Mouse (Mus musculus) left cerebral cortex, postnatal 14 days (tissue): Measurements from ENCODE around the gene Pla2g3. TPM values are rescaled to one million over a fixed set of nuclear protein-coding genes. Genes with fewer than 3 reads are reported as not detected.

ENCODE experiments used
- DNase-seq, 2 experiments: peaks; one replicate each; pipeline ENCODE4 v3.0.0; 2021 to 2022; ENCODE audit warnings: low spot score in 2 of 2, mixed read lengths in 1 of 2
- intact Hi-C: fragments of 180-260 bp; cut with DNase I; formaldehyde crosslinking; loops from one replicate; pipeline ENCODE4 v1.15.1; 2025
- total RNA-seq, 2 experiments: library from RNA; stranded (reverse); gene quantifications; 2 replicates each; pipeline ENCODE4 v1.2.3; 2021

The Pla2g3 gene
- total RNA-seq, 2 experiments from 2014 or later, result 3.6 to 7.2 TPM

- intact Hi-C loops, result loop anchor here (5.0 kb wide), 1 partner anchor 130 kb away; no protein-coding TSS in a partner anchor
- DNase-seq, result no peak
Observed at GRCm38 (mm10) chr11:3516859-3517845, 29.1 kb downstream of the Pla2g3 start.

GRCm38 (mm10) chr11:3517846-3518732 lies 30.0 kb downstream of the Pla2g3 start:
- DNase-seq, result no peak
- intact Hi-C loops, result loop anchor here (5.0 kb wide), 1 partner anchor 131 kb away; no protein-coding TSS in a partner anchor

- no peak for DNase-seq
- intact Hi-C loops, result loop anchor here (5.0 kb wide), 1 partner anchor 132 kb away; no protein-coding TSS in a partner anchor
Observed at GRCm38 (mm10) chr11:3519051-3519726, 31.1 kb downstream of the Pla2g3 start.

GRCm38 (mm10) chr11:3519756-3520398 lies 31.8 kb downstream of the Pla2g3 start:
- intact Hi-C loops, result loop anchor here (5.0 kb wide), 1 partner anchor 133 kb away; no protein-coding TSS in a partner anchor
- no peak for DNase-seq

GRCm38 (mm10) chr11:3520919-3521318 lies 32.8 kb downstream of the Pla2g3 start:
- intact Hi-C loops, result no loop called here
- no peak for DNase-seq

GRCm38 (mm10) chr11:3521339-3522224 lies 33.5 kb downstream of the Pla2g3 start:
- no peak for DNase-seq

GRCm38 (mm10) chr11:3522285-3523000 lies 34.4 kb downstream of the Pla2g3 start:
- DNase-seq, result no peak
- intact Hi-C loops, result no loop called here

More at GRCm38 (mm10) chr11:3521339-3522224, 33.5 kb downstream of the Pla2g3 start:
- intact Hi-C loops, result no loop called here

GRCm38 (mm10) chr11:3523840-3524582 lies 35.9 kb downstream of the Pla2g3 start:
- no peak for DNase-seq

GRCm38 (mm10) chr11:3525560-3525959 lies 37.5 kb downstream of the Pla2g3 start:
- intact Hi-C loops, result no loop called here
- no peak for DNase-seq

More at GRCm38 (mm10) chr11:3523840-3524582, 35.9 kb downstream of the Pla2g3 start:
- intact Hi-C loops, result no loop called here

GRCm38 (mm10) chr11:3526207-3526606 lies 38.1 kb downstream of the Pla2g3 start:
- intact Hi-C loops, result no loop called here
- DNase-seq, result no peak

- no peak for DNase-seq
Observed at GRCm38 (mm10) chr11:3526979-3527738, 39.1 kb downstream of the Pla2g3 start.

GRCm38 (mm10) chr11:3527766-3528165 lies 39.7 kb downstream of the Pla2g3 start:
- no peak for DNase-seq
- intact Hi-C loops, result no loop called here

More at GRCm38 (mm10) chr11:3526979-3527738, 39.1 kb downstream of the Pla2g3 start:
- intact Hi-C loops, result no loop called here

- intact Hi-C loops, result no loop called here
- no peak for DNase-seq
Observed at GRCm38 (mm10) chr11:3528208-3528607, 40.1 kb downstream of the Pla2g3 start.

- no peak for DNase-seq
- intact Hi-C loops, result no loop called here
Observed at GRCm38 (mm10) chr11:3529476-3530252, 41.6 kb downstream of the Pla2g3 start.

GRCm38 (mm10) chr11:3530731-3531130 lies 42.6 kb downstream of the Pla2g3 start:
- DNase-seq, result no peak
- intact Hi-C loops, result no loop called here
